Mouse (Mus musculus): Measurements from ENCODE around the gene Hras. TPM values are rescaled to one million over a fixed set of nuclear protein-coding genes. Genes with fewer than 3 reads are reported as not detected.

Gene Hras
- 100 to 1,000 TPM; 193 to 209 TPM for total RNA-seq (2021)
- long read RNA-seq, experiment 1, transcript Hras-207 (6 exons, 2,272 nt) = minor isoform, 8 of 206 reads
- long read RNA-seq, experiment 1, transcript Hras-201 (6 exons, 2,828 nt) = major isoform, 91 of 206 reads
- long read RNA-seq, experiment 1, transcript Hras-202 (5 exons, 1,199 nt) = minor isoform, 75 of 206 reads
- long read RNA-seq, experiment 1, partial matches to known transcripts = 11 of 206 reads
- long read RNA-seq, experiment 1, other reads (novel, unspliced or antisense) = 17 of 206 reads
- long read RNA-seq, experiment 2, transcript Hras-201 (6 exons, 2,828 nt) = major isoform, 78 of 183 reads
- long read RNA-seq, experiment 2, transcript Hras-207 (6 exons, 2,272 nt) = minor isoform, 7 of 183 reads
- long read RNA-seq, experiment 2, transcript Hras-202 (5 exons, 1,199 nt) = minor isoform, 68 of 183 reads
- long read RNA-seq, experiment 2, partial matches to known transcripts = 18 of 183 reads
- long read RNA-seq, experiment 2, other reads (novel, unspliced or antisense) = 12 of 183 reads

- intact Hi-C loops (cut with DNase I; ENCODE audit: low total_unique reads) = no loop called here
- peak; percentile 98 for DNase-seq
Measured at GRCm38 (mm10) chr7:141193948-141194347, at the start of gene Hras, which contains the start of gene Lrrc56. TSS of gene Hras (minus strand) at chr7:141194005. TSS of gene Lrrc56 (plus strand) at chr7:141194157.

- no peak for DNase-seq
- intact Hi-C loops (cut with DNase I; ENCODE audit: low total_unique reads) = no loop called here
Measured at GRCm38 (mm10) chr7:141231551-141231950, 37.7 kb upstream of the Hras start.

- no peak for DNase-seq
- intact Hi-C loops (cut with DNase I; ENCODE audit: low total_unique reads) = no loop called here
Measured at GRCm38 (mm10) chr7:141231111-141231510, 37.3 kb upstream of the Hras start.

GRCm38 (mm10) chr7:141230570-141230969 is 36.8 kb upstream of the Hras start:
- intact Hi-C loops (cut with DNase I; ENCODE audit: low total_unique reads) = no loop called here
- DNase-seq = no peak

- DNase-seq = no peak
- intact Hi-C loops (cut with DNase I; ENCODE audit: low total_unique reads) = no loop called here
Measured at GRCm38 (mm10) chr7:141229702-141230101, 35.9 kb upstream of the Hras start.

GRCm38 (mm10) chr7:141228279-141229067 is 34.7 kb upstream of the Hras start, which contains the start of gene Phrf1:
TSS of gene Phrf1 (plus strand) at chr7:141228784.
- intact Hi-C loops (cut with DNase I; ENCODE audit: low total_unique reads) = no loop called here
- DNase-seq = peak; percentile 91

- DNase-seq = no peak
- intact Hi-C loops (cut with DNase I; ENCODE audit: low total_unique reads) = no loop called here
Measured at GRCm38 (mm10) chr7:141227796-141228195, 34.0 kb upstream of the Hras start.

GRCm38 (mm10) chr7:141226535-141226934 is 32.7 kb upstream of the Hras start:
- DNase-seq = no peak
- intact Hi-C loops (cut with DNase I; ENCODE audit: low total_unique reads) = no loop called here

GRCm38 (mm10) chr7:141222696-141223215 is 29.0 kb upstream of the Hras start:
- intact Hi-C loops (cut with DNase I; ENCODE audit: low total_unique reads) = no loop called here
- no peak for DNase-seq

GRCm38 (mm10) chr7:141222126-141222467 is 28.3 kb upstream of the Hras start:
- no peak for DNase-seq
- intact Hi-C loops (cut with DNase I; ENCODE audit: low total_unique reads) = no loop called here

GRCm38 (mm10) chr7:141221249-141222125 is 27.7 kb upstream of the Hras start:
- peak; percentile 97 for DNase-seq
- intact Hi-C loops (cut with DNase I; ENCODE audit: low total_unique reads) = no loop called here

GRCm38 (mm10) chr7:141220377-141220776 is 26.6 kb upstream of the Hras start:
- DNase-seq = no peak
- intact Hi-C loops (cut with DNase I; ENCODE audit: low total_unique reads) = no loop called here

GRCm38 (mm10) chr7:141219558-141220099 is 25.8 kb upstream of the Hras start:
- intact Hi-C loops (cut with DNase I; ENCODE audit: low total_unique reads) = no loop called here
- DNase-seq = no peak

GRCm38 (mm10) chr7:141218557-141219133 is 24.8 kb upstream of the Hras start:
- intact Hi-C loops (cut with DNase I; ENCODE audit: low total_unique reads) = no loop called here
- DNase-seq = no peak

GRCm38 (mm10) chr7:141218141-141218540 is 24.3 kb upstream of the Hras start:
- intact Hi-C loops (cut with DNase I; ENCODE audit: low total_unique reads) = no loop called here
- no peak for DNase-seq

GRCm38 (mm10) chr7:141217343-141218013 is 23.7 kb upstream of the Hras start:
- intact Hi-C loops (cut with DNase I; ENCODE audit: low total_unique reads) = no loop called here
- no peak for DNase-seq

- intact Hi-C loops (cut with DNase I; ENCODE audit: low total_unique reads) = no loop called here
- DNase-seq = no peak
Measured at GRCm38 (mm10) chr7:141216894-141217293, 23.1 kb upstream of the Hras start.
